Mouse (Mus musculus): Measurements from ENCODE around the gene Denr. TPM values are rescaled to one million over a fixed set of nuclear protein-coding genes. Genes with fewer than 3 reads are reported as not detected.

Denr gene
- polyA plus RNA-seq, 1 experiment from 2014 or later, result 97.4 TPM

DNA sequence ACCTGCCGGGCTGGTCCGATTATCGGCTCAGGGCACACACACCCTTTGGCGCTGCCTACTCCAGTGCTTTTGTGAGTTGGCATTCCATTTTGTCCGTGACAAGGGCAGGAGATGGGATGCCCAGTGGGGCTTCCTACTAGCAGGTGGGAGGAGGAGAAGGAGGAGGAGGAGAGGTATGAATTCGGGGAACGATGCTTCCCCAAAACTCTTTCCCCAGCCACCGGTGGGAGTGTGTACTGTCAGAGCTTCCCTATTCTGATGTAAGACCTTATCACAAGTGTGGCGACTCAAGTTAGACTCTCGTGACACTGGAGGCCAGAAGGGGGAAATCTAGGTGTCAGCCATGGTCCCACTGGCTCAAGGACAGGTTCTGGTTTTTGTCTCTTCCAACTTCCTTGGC, 22.6 kb upstream of the Denr start:
- Histone ChIP-seq H3K27me3 (replicated peaks) (0 out of 2 replicates have a peak, but pooled peaks cover 4% of the 10 kb centered on the region), H3K9me3 (replicated peaks) (no peaks in the 10 kb centered on the region), H3K9ac (no peak overlapping the region), H3K4me1 (peaks cover 3% of the 10 kb centered on the region; the same call in 1 of the 2 replicates), H3K36me3 (no peaks in the 10 kb centered on the region), H3K27ac (no peak overlapping the region), H3K4me2 (no peak overlapping the region), H3K4me3 (no peak overlapping the region)
- WGBS (ENCODE audit: insufficient replicate concordance), result 49% methylated on average over 10 of the region's 10 CpGs
- ATAC-seq, result no peak

DNA sequence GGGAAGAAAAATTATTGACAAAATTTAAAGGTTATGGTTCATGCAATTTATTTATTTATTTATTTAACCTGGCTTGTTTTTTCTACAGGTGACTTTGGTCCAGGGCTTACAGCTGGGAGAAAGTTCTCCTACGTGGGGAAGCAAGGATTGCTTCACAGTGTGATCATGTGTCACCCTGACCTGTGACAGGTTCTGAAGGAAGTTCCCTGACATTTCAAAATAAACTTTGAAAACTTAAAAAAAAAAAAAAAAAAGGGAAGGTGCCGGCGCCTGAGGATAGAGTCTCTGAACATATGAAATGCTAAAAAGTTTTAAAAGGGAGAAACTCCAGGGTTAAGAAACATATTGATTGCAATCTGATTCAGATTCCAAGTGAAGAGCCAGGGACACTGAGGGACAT, 20.6 kb upstream of the Denr start:
- no peaks in the 10 kb centered on the region for H3K27me3 ChIP-seq (replicated peaks)
- H3K9ac ChIP-seq, result no peak overlapping the region
- no peak overlapping the region for H3K4me2 ChIP-seq
- H3K4me1 ChIP-seq, result peaks cover 4% of the 10 kb centered on the region
- 51% methylated on average over 3 of the region's 3 CpGs for WGBS (ENCODE audit: insufficient replicate concordance)
- ATAC-seq, result no peak
- no peak overlapping the region for H3K4me3 ChIP-seq
- H3K36me3 ChIP-seq, result no peaks in the 10 kb centered on the region
- H3K27ac ChIP-seq, result no peak overlapping the region
- H3K9me3 ChIP-seq (replicated peaks), result no peaks in the 10 kb centered on the region

DNA sequence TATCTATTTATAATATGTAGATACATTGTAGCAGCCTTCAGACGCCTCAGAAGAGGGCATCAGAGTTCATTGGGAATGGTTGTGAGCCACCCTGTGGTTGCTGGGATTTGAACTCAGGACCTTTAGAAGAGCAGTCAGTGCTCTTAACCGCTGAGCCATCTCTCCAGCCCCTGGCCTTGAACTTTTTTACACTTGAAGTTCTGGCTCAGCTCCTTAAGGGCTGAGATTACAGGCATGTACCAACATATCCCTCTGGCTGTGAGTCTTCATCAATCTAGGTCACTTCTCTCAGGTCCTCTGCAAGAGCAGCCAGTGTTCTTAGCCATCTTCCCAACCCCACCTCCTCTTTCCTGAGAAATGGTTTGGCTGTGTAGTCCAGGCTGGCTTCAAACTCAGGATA, 16.7 kb upstream of the Denr start:
- H3K9me3 ChIP-seq (replicated peaks), result no peaks in the 10 kb centered on the region
- no peak overlapping the region for H3K4me2 ChIP-seq
- peaks cover 11% of the 10 kb centered on the region for H3K4me1 ChIP-seq
- H3K4me3 ChIP-seq, result no peak overlapping the region
- no peak overlapping the region for H3K9ac ChIP-seq
- WGBS (ENCODE audit: insufficient replicate concordance), result 57% methylated on average over 2 of the region's 2 CpGs
- no peak for ATAC-seq
- H3K27ac ChIP-seq, result no peak overlapping the region
- H3K27me3 ChIP-seq (replicated peaks), result no peaks in the 10 kb centered on the region
- H3K36me3 ChIP-seq, result no peaks in the 10 kb centered on the region

DNA sequence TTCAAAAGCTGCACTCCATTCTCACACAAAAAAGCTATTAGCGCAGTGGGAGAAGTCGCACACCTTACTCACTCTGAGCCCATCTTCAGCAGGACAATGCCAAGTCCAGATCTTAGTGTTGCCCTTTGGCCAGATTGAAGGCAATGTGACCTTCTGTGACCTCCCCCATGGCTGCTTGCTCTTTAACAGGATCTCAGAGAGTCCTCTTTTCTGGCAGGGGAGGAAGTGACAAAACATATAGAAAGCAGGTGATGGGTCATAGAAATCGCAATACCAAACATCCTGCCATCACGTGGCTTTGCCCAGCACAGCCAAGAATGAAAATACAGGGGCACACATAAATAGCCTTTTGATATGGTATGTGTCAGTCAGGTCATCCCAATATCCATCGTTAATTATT, 16.0 kb upstream of the Denr start:
- Histone ChIP-seq H3K9ac (no peak overlapping the region), H3K9me3 (replicated peaks) (no peaks in the 10 kb centered on the region), H3K36me3 (no peaks in the 10 kb centered on the region), H3K4me3 (no peak overlapping the region), H3K4me2 (no peak overlapping the region), H3K27me3 (replicated peaks) (no peaks in the 10 kb centered on the region), H3K27ac (no peak overlapping the region), H3K4me1 (peaks cover 11% of the 10 kb centered on the region)
- no peak for ATAC-seq
- WGBS (ENCODE audit: insufficient replicate concordance), result 77% methylated on average over 5 of the region's 5 CpGs

DNA sequence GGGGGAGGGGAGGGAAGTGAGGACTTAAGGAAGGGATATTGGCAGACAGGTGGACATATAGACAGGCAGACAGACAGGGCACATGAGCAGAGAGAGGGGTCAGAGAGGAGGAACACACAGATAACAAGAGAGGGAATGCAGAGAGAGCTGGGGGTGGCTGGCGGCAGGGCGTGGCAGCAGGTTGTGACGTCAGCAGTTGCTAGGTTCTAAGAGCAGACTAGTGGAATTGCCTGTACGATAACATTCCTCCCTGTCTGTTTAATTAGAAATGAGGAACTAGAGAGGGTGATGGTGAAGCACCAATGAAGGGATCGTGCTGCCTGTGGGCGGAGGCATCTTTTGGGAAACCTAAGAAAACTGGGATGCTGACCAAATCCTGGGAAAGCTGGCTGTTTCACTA, 15.3 kb upstream of the Denr start:
- Histone ChIP-seq H3K4me3 (no peak overlapping the region), H3K4me2 (no peak overlapping the region), H3K4me1 (peaks cover 13% of the 10 kb centered on the region), H3K9ac (no peak overlapping the region), H3K27ac (no peak overlapping the region), H3K9me3 (replicated peaks) (no peaks in the 10 kb centered on the region), H3K27me3 (replicated peaks) (no peaks in the 10 kb centered on the region), H3K36me3 (no peaks in the 10 kb centered on the region)
- 19% methylated on average over 6 of the region's 6 CpGs for WGBS (ENCODE audit: insufficient replicate concordance)
- no peak for ATAC-seq

DNA sequence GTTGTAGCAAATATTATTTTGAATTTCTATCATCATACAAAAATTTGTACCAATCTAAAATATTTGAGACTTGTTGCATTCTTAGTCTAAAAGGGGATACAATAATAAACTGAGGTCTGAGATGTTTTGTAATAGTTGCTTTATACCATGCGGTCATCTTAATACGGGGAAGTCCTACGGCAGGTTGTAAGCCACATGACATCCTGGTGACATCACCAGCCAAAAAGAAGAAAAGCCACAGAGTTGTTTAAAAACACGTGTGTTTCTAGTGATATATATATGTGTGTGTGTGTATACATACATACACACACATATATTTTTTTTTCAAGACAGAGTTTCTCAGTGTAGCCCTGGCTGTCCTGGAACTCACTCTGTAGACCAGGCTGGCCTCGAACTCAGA, 13.5 kb upstream of the Denr start:
- Histone ChIP-seq H3K36me3 (no peaks in the 10 kb centered on the region), H3K9ac (no peak overlapping the region), H3K4me2 (no peak overlapping the region), H3K4me1 (peaks cover 13% of the 10 kb centered on the region), H3K4me3 (no peak overlapping the region), H3K9me3 (replicated peaks) (no peaks in the 10 kb centered on the region), H3K27me3 (replicated peaks) (no peaks in the 10 kb centered on the region), H3K27ac (no peak overlapping the region)
- no peak for ATAC-seq
- WGBS (ENCODE audit: insufficient replicate concordance), result 61% methylated on average over 5 of the region's 5 CpGs

DNA sequence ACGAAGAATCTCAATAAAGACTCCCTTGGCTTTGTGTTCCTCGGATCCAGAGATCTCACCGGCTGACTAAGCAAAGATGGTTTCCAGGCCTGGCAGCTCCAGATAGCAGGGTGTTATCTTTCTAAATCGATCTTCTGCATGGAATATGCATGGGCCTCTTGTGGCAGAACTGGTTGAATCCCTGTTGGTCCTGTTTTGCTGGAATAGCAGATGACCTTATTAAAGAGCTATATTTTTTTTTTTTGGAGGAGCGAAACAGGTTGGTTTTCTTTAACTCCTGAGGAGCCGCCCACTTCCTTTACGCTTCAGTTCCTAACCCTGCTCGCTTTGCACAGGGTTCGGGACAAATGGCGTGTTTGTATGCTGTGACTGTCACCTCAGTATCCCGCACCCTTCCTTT, 10.6 kb upstream of the Denr start:
- ATAC-seq, result no peak

DNA sequence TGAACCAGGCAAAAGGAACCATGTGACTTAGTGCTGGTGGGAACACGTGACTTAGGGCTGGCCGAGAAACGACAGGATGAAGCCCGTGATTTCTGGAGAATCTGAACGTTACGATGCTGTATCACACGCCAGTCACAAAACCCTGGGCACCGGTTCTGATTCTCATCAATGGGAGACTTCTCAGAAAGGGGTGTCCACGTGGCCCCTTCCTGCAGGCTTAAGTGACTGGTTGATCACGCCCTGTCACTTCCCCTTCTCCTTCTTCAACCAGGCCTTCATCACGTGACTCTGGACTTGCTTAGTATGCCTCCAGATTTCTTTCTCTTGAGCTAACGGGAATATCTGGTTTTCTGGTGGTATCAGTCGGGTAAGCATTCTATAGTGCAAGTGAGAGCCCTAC, 9.6 kb upstream of the Denr start:
- H3K9me3 ChIP-seq (replicated peaks), result no peaks in the 10 kb centered on the region
- H3K4me2 ChIP-seq, result no peak overlapping the region
- no peak overlapping the region for H3K9ac ChIP-seq
- 0 out of 2 replicates have a peak, but pooled peaks cover 2% of the 10 kb centered on the region for H3K4me1 ChIP-seq
- 42% methylated on average over 13 of the region's 13 CpGs for WGBS (ENCODE audit: insufficient replicate concordance)
- no peak overlapping the region for H3K4me3 ChIP-seq
- H3K27me3 ChIP-seq (replicated peaks), result 0 out of 2 replicates have a peak, but pooled peaks cover 3% of the 10 kb centered on the region
- no peaks in the 10 kb centered on the region for H3K36me3 ChIP-seq
- H3K27ac ChIP-seq, result no peak overlapping the region
- ATAC-seq, result no peak

More for the DNA sequence above, 10.6 kb upstream of the Denr start:
- Histone ChIP-seq H3K27me3 (replicated peaks) (0 out of 2 replicates have a peak, but pooled peaks cover 3% of the 10 kb centered on the region), H3K36me3 (no peaks in the 10 kb centered on the region), H3K4me1 (peaks cover 9% of the 10 kb centered on the region), H3K27ac (no peak overlapping the region), H3K4me2 (no peak overlapping the region), H3K4me3 (no peak overlapping the region), H3K9ac (no peak overlapping the region), H3K9me3 (replicated peaks) (no peaks in the 10 kb centered on the region)
- WGBS (ENCODE audit: insufficient replicate concordance), result 68% methylated on average over 11 of the region's 11 CpGs

DNA sequence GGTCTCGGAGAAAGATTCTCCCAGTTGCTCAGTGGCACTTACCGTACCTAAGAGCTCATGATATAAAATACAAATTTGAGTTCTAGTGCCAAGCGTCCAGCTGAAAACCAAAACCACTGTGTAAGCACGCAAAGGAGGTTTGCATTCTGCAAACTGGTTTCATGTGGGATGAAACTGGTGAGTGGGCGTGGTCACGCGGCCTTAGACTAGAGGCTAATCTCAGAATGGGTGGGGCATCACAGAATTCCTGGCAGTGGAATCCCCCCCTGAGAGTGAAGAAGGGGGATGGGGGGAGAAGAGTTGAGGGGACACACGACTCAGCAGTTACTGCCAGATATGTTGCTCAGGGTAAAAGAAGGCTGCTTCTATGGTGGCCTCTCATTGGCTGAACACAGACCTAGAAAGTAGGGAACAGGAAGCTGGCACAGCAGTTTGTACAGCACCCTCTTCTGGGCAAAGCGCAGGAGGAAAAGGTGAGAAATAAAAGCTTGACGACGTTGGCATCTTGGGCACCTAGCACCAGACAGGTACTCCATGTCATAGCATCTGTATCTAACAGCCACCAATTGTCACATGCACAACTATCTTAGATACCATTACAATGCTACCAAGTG, 2.8 kb upstream of the Denr start:
- no peak overlapping the region for H3K4me2 ChIP-seq
- no peak overlapping the region for H3K4me3 ChIP-seq
- 61% methylated on average over 11 of the region's 11 CpGs for WGBS (ENCODE audit: insufficient replicate concordance)

DNA sequence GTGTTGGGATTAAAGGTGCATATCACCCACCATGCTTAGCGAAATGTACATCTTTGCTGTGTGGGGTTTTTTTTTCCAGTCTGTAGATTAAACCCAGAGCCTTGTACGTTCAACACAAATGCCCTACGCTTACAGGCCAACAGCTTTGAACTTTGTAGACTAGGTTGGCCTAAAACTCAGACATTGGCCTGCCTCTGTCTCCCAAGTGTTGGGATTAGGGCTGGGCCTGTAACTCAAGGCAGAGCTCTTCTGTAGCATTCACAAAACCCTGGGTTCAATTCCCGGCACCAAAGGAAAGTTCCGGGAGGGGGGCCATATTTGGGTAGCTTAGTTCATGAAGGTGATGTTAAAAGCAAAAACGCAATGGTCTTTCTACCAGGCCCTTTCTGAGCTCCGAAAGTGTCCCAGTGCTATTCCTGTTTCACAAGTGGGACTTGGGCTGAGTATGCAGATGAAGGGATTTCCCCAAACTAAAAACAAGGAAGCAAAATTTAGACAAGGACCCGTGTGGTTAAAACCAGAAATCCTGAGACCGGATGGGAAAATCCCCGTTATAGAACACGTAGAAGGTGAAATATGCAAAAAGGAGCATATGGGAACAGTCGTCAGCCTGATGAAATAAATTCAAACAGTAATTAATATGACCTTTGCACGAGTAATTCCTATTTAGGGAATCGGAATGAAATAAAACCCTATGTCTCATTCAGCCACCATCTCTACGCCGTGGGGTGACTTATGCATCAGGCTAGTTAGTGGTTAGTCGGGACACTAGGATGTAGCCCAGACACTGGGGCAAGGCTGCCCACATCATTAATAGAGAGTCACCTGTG, 614 bp upstream of the Denr start:
- H3K9ac ChIP-seq, result peak overlapping the region; percentile 15; the same call in 1 of the 2 replicates
- 62% methylated on average over 17 of the region's 17 CpGs for WGBS (ENCODE audit: insufficient replicate concordance)
- peak overlapping the region; percentile 93 for H3K4me3 ChIP-seq

More for the DNA sequence above, 2.8 kb upstream of the Denr start:
- peaks cover 11% of the 10 kb centered on the region for H3K36me3 ChIP-seq
- H3K9me3 ChIP-seq (replicated peaks), result no peaks in the 10 kb centered on the region
- H3K27ac ChIP-seq, result no peak overlapping the region
- H3K4me1 ChIP-seq, result peaks cover 25% of the 10 kb centered on the region
- no peak for ATAC-seq
- no peak overlapping the region for H3K9ac ChIP-seq
- 0 out of 2 replicates have a peak, but pooled peaks cover 3% of the 10 kb centered on the region for H3K27me3 ChIP-seq (replicated peaks)

DNA sequence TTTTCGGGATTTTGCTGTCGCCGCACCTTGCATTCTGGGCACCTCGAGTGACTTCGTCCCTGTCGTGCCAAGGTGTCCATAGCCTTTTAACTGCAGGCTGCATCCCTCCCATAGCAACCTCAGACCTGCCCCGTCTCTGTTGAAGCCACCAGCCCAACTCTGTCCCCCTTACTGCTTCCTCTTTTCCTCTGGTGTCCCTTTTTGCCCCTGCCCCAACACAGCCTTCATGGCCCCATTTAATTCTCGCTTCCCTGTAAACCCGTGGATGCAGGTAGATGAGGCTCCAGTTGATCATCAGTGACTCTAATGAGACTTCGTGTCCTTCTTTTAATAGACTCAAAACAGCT, 629 bp downstream of the Denr start:
- Histone ChIP-seq H3K4me2 (peak overlapping the region; percentile 89), H3K36me3 (peaks cover 44% of the 10 kb centered on the region), H3K4me3 (peak overlapping the region; percentile 93), H3K27me3 (replicated peaks) (no peaks in the 10 kb centered on the region), H3K27ac (peak overlapping the region; percentile 85), H3K9ac (peak overlapping the region; percentile 97), H3K9me3 (replicated peaks) (no peaks in the 10 kb centered on the region), H3K4me1 (peaks cover 39% of the 10 kb centered on the region)
- no peak for ATAC-seq
- 3% methylated on average over 10 of the region's 10 CpGs for WGBS (ENCODE audit: insufficient replicate concordance)

More for the DNA sequence above, 614 bp upstream of the Denr start:
- peak overlapping the region; percentile 89 for H3K4me2 ChIP-seq
- H3K27me3 ChIP-seq (replicated peaks), result 0 out of 2 replicates have a peak, but pooled peaks cover under 1% of the 10 kb centered on the region
- peaks cover 39% of the 10 kb centered on the region for H3K4me1 ChIP-seq
- no peak overlapping the region for H3K27ac ChIP-seq
- ATAC-seq, result no peak
- H3K36me3 ChIP-seq, result peaks cover 32% of the 10 kb centered on the region
- no peaks in the 10 kb centered on the region for H3K9me3 ChIP-seq (replicated peaks)

DNA sequence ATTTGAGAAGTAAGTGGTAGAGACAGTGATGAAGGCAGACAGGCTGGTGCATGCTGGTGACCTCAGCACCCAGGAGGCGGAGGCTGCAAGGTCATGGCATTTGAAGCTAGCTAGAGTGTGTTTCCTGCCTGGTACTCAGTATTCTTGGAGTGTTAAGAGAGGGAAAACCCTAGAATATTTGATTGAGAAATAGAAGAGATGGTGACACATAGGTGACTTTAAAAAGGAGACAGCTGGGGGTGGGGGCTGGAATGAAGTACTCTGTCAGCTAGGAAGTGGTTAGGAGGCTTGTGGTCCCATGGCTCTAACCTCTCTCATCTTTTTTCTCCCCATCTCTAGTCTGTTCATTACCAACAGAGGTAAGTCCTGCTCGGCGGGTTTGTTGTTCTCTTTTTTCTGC, 7.9 kb downstream of the Denr start:
- no peak overlapping the region for H3K4me2 ChIP-seq
- 71% methylated on average over 3 of the region's 3 CpGs for WGBS (ENCODE audit: insufficient replicate concordance)
- no peak overlapping the region for H3K27ac ChIP-seq
- no peak overlapping the region for H3K4me3 ChIP-seq
- 0 out of 2 replicates have a peak, but pooled peaks cover 14% of the 10 kb centered on the region for H3K4me1 ChIP-seq
- no peaks in the 10 kb centered on the region for H3K9me3 ChIP-seq (replicated peaks)
- no peak overlapping the region for H3K9ac ChIP-seq
- H3K36me3 ChIP-seq, result peaks cover 95% of the 10 kb centered on the region
- ATAC-seq, result no peak
- no peaks in the 10 kb centered on the region for H3K27me3 ChIP-seq (replicated peaks)

Measured in liver, embryonic 12.5 days (tissue).